Mouse (Mus musculus) liver, adult 2 months (tissue): Measurements from ENCODE around the gene Hist1h3e.

Experiments
- CTCF ChIP-seq: fragments of 200-500 bp; IDR thresholded peaks from 2 replicates; pipeline ENCODE4 v1.5.1; 2011; ENCODE audit warnings: low read depth, low read length, control low read depth
- POLR2A ChIP-seq: fragments of 200-500 bp; IDR thresholded peaks from 2 replicates; pipeline ENCODE4 v1.6.1; 2011; ENCODE audit warnings: low read length, control low read depth; ENCODE audit not compliant: insufficient read depth; ENCODE audit errors: extremely low read depth

GRCm38 (mm10) chr13:23584331-23584730 is 22.2 kb upstream of the Hist1h3e start:
- TF ChIP-seq POLR2A (no peak), CTCF (no peak)
